Mouse (Mus musculus): ENCODE data around the gene Gps2. TPM values are rescaled to one million over a fixed set of nuclear protein-coding genes. Genes with fewer than 3 reads are reported as not detected.
A peak's percentile ranks its signal among the peaks of the same experiment; 100 is the strongest.
"Not testable (repeated sequence)": the region's sequence is repeated elsewhere in the genome, so short reads cannot be mapped to it uniquely, and the experiment has no call there.

The Gps2 gene
- polyA plus RNA-seq, 1 experiment from 2014 or later, result 98.4 TPM

- H3K27ac ChIP-seq (replicated peaks), result peak overlapping the region; percentile 96
- DNase-seq (ENCODE audit: low spot score), result no peak
- peak overlapping the region; percentile 97 for H3K4me3 ChIP-seq
- peaks cover 59% of the 10 kb centered on the region for H3K4me1 ChIP-seq
- H3K36me3 ChIP-seq, result peaks cover 90% of the 10 kb centered on the region
- 4% methylated on average over 17 of the region's 17 CpGs for WGBS
- H3K27me3 ChIP-seq (ENCODE audit: low read depth, poor library complexity, severe bottlenecking), result no peaks in the 10 kb centered on the region
- H3K9me3 ChIP-seq (replicated peaks), result no peaks in the 10 kb centered on the region
Measured at GRCm38 (mm10) chr11:69914372-69914764, 680 bp downstream of the Gps2 start.

GRCm38 (mm10) chr11:69914917-69915430, 1.3 kb downstream of the Gps2 start:
- WGBS, result 45% methylated on average over 9 of the region's 9 CpGs
- Histone ChIP-seq H3K36me3 (peaks cover 88% of the 10 kb centered on the region), H3K27me3 (ENCODE audit: low read depth, poor library complexity, severe bottlenecking) (no peaks in the 10 kb centered on the region), H3K9me3 (replicated peaks) (no peaks in the 10 kb centered on the region), H3K4me1 (peaks cover 65% of the 10 kb centered on the region), H3K4me3 (peak overlapping the region; percentile 97), H3K27ac (replicated peaks) (0 out of 2 replicates have a peak overlapping the region, but pooled peaks have one; percentile 96)
- DNase-seq (ENCODE audit: low spot score), result no peak

- Histone ChIP-seq H3K27me3 (ENCODE audit: low read depth, poor library complexity, severe bottlenecking) (no peaks in the 10 kb centered on the region), H3K4me1 (peaks cover 68% of the 10 kb centered on the region), H3K9me3 (replicated peaks) (no peaks in the 10 kb centered on the region), H3K4me3 (peak overlapping the region; percentile 97), H3K36me3 (peaks cover 78% of the 10 kb centered on the region), H3K27ac (replicated peaks) (no peak overlapping the region)
- 76% methylated on average over 5 of the region's 5 CpGs for WGBS
- DNase-seq (ENCODE audit: low spot score), result no peak
Measured at GRCm38 (mm10) chr11:69915667-69916627, 2.3 kb downstream of the Gps2 start.

- Histone ChIP-seq H3K36me3 (peaks cover 70% of the 10 kb centered on the region), H3K4me3 (peak overlapping the region; percentile 97; the same call in 1 of the 2 replicates), H3K4me1 (peaks cover 68% of the 10 kb centered on the region)
- not testable (repeated sequence) for H3K9me3 ChIP-seq (replicated peaks); H3K27ac ChIP-seq (replicated peaks); DNase-seq (ENCODE audit: low spot score); H3K27me3 ChIP-seq (ENCODE audit: low read depth, poor library complexity, severe bottlenecking)
- WGBS, result 75% methylated on average over 7 of the region's 7 CpGs
Measured at GRCm38 (mm10) chr11:69916652-69917378, 3.1 kb downstream of the Gps2 start.

- peaks cover 72% of the 10 kb centered on the region for H3K4me1 ChIP-seq
- no peak overlapping the region for H3K27ac ChIP-seq (replicated peaks)
- H3K36me3 ChIP-seq, result peaks cover 63% of the 10 kb centered on the region
- H3K4me3 ChIP-seq, result peak overlapping the region; percentile 20; the same call in 1 of the 2 replicates
- no peak for DNase-seq (ENCODE audit: low spot score)
- 88% methylated on average over 8 of the region's 8 CpGs for WGBS
- H3K27me3 ChIP-seq (ENCODE audit: low read depth, poor library complexity, severe bottlenecking), result no peaks in the 10 kb centered on the region
- H3K9me3 ChIP-seq (replicated peaks), result no peaks in the 10 kb centered on the region
Measured at GRCm38 (mm10) chr11:69917379-69917948, 3.8 kb downstream of the Gps2 start.

GRCm38 (mm10) chr11:69918118-69918517, 4.4 kb downstream of the Gps2 start:
- WGBS, result 90% methylated on average over 5 of the region's 5 CpGs
- Histone ChIP-seq H3K27me3 (ENCODE audit: low read depth, poor library complexity, severe bottlenecking) (no peaks in the 10 kb centered on the region), H3K4me3 (peak overlapping the region; percentile 99; the same call in 1 of the 2 replicates), H3K27ac (replicated peaks) (no peak overlapping the region), H3K4me1 (peaks cover 73% of the 10 kb centered on the region), H3K36me3 (peaks cover 57% of the 10 kb centered on the region), H3K9me3 (replicated peaks) (no peaks in the 10 kb centered on the region)
- no peak for DNase-seq (ENCODE audit: low spot score)

GRCm38 (mm10) chr11:69919053-69919452, 5.4 kb downstream of the Gps2 start:
- no peak for DNase-seq (ENCODE audit: low spot score)
- peak overlapping the region; percentile 99; the same call in 1 of the 2 replicates for H3K27ac ChIP-seq (replicated peaks)
- H3K9me3 ChIP-seq (replicated peaks), result no peaks in the 10 kb centered on the region
- H3K36me3 ChIP-seq, result peaks cover 52% of the 10 kb centered on the region
- 88% methylated on average over 9 of the region's 9 CpGs for WGBS
- H3K4me1 ChIP-seq, result peaks cover 68% of the 10 kb centered on the region
- no peaks in the 10 kb centered on the region for H3K27me3 ChIP-seq (ENCODE audit: low read depth, poor library complexity, severe bottlenecking)
- peak overlapping the region; percentile 99 for H3K4me3 ChIP-seq

- peak; percentile 50 for DNase-seq (ENCODE audit: low spot score)
Measured at GRCm38 (mm10) chr11:69919661-69920265, 6.1 kb downstream of the Gps2 start.

GRCm38 (mm10) chr11:69920266-69921031, 6.8 kb downstream of the Gps2 start:
- Histone ChIP-seq H3K36me3 (peaks cover 43% of the 10 kb centered on the region), H3K27ac (replicated peaks) (peak overlapping the region; percentile 99), H3K4me3 (peak overlapping the region; percentile 99), H3K9me3 (replicated peaks) (no peaks in the 10 kb centered on the region), H3K4me1 (peaks cover 54% of the 10 kb centered on the region), H3K27me3 (ENCODE audit: low read depth, poor library complexity, severe bottlenecking) (no peaks in the 10 kb centered on the region)
- DNase-seq (ENCODE audit: low spot score), result peak; percentile 66
- under 1% methylated on average over 63 of the region's 65 CpGs for WGBS

More at GRCm38 (mm10) chr11:69919661-69920265, 6.1 kb downstream of the Gps2 start:
- no peaks in the 10 kb centered on the region for H3K27me3 ChIP-seq (ENCODE audit: low read depth, poor library complexity, severe bottlenecking)
- peaks cover 61% of the 10 kb centered on the region for H3K4me1 ChIP-seq
- H3K27ac ChIP-seq (replicated peaks), result peak overlapping the region; percentile 99
- peak overlapping the region; percentile 99 for H3K4me3 ChIP-seq
- peaks cover 50% of the 10 kb centered on the region for H3K36me3 ChIP-seq
- H3K9me3 ChIP-seq (replicated peaks), result no peaks in the 10 kb centered on the region
- WGBS, result 3% methylated on average over 17 of the region's 17 CpGs

- Histone ChIP-seq H3K4me1 (peaks cover 45% of the 10 kb centered on the region), H3K27ac (replicated peaks) (peak within 1 kb of the TSS; percentile 99), H3K9me3 (replicated peaks) (no peaks in the 10 kb centered on the region), H3K36me3 (peaks cover 34% of the 10 kb centered on the region), H3K4me3 (peak within 1 kb of the TSS; percentile 99), H3K27me3 (ENCODE audit: low read depth, poor library complexity, severe bottlenecking) (no peaks in the 10 kb centered on the region)
- DNase-seq (ENCODE audit: low spot score), result peak; percentile 100
- WGBS, result under 1% methylated on average over 78 of the region's 78 CpGs
Measured at GRCm38 (mm10) chr11:69921114-69922011, 7.7 kb downstream of the Gps2 start, which contains the start of gene Eif5a. Gene Eif5a, minus strand, starts transcription at chr11:69921958.

All from midbrain, embryonic 10.5 days (tissue).